Mouse (Mus musculus): ENCODE measurements around the gene AC161166.1. TPM values are rescaled to one million over a fixed set of nuclear protein-coding genes. Genes with fewer than 3 reads are reported as not detected.

Gene AC161166.1
- 0.32 TPM in 2 replicates for polyA plus RNA-seq (2015; fragmentation: Nextera tagmentation; extraction: Ambion mirVana)

- Histone ChIP-seq H3K27ac (no peak within 1 kb of the TSS), H3K4me1 (peaks cover 11% of the 10 kb centered on the region), H3K27me3 (no peaks in the 10 kb centered on the region), H3K4me3 (no peak within 1 kb of the TSS), H3K4me2 (no peak within 1 kb of the TSS), H3K9ac (no peak within 1 kb of the TSS), H3K9me3 (no peaks in the 10 kb centered on the region), H3K36me3 (peaks cover 33% of the 10 kb centered on the region; the same call in 1 of the 2 replicates)
- 81% methylated on average over 7 of the region's 7 CpGs for WGBS
- ATAC-seq (ENCODE audit: insufficient number of reproducible peaks, low FRiP score, low TSS enrichment, low read depth): no peak
Measured at GRCm38 (mm10) chr7:24512355-24512754, at the start of gene AC161166.1. Gene AC161166.1, minus strand, starts transcription at chr7:24512455.

DNA sequence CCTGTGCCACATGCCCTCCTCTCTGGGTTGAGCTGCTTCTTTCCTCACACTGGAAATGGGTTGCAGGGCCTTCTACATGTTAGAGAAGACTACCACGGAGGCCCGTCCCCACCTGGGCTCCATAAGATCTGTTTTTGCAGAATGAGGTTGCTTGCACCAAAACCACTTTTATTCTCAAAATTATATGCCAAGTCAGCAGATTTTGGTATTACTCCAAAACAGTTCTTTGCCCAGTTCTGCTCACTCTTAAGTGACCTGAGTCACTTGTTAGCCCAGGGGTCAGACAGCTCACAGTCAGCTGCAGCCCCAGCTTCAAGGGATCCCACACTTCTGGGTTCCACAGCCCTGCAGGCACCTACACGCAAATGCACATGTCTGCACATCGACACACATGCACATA lies 49.2 kb upstream of the AC161166.1 start:
- Histone ChIP-seq H3K9me3 (no peaks in the 10 kb centered on the region), H3K27ac (no peak overlapping the region), H3K4me2 (no peak overlapping the region), H3K9ac (no peak overlapping the region), H3K4me1 (no peaks in the 10 kb centered on the region), H3K27me3 (no peaks in the 10 kb centered on the region), H3K4me3 (no peak overlapping the region), H3K36me3 (peaks cover 67% of the 10 kb centered on the region)
- 77% methylated on average over 4 of the region's 4 CpGs for WGBS
- ATAC-seq (ENCODE audit: insufficient number of reproducible peaks, low FRiP score, low TSS enrichment, low read depth): no peak

- ATAC-seq (ENCODE audit: insufficient number of reproducible peaks, low FRiP score, low TSS enrichment, low read depth): no peak
- peaks cover 70% of the 10 kb centered on the region for H3K36me3 ChIP-seq
- WGBS: 91% methylated on average over 10 of the region's 10 CpGs
- H3K27ac ChIP-seq: no peak overlapping the region
- no peak overlapping the region for H3K9ac ChIP-seq
- H3K27me3 ChIP-seq: no peaks in the 10 kb centered on the region
- H3K4me2 ChIP-seq: no peak overlapping the region
- H3K4me1 ChIP-seq: no peaks in the 10 kb centered on the region
- no peak overlapping the region for H3K4me3 ChIP-seq
- no peaks in the 10 kb centered on the region for H3K9me3 ChIP-seq
Measured at GRCm38 (mm10) chr7:24555786-24556185, 43.5 kb upstream of the AC161166.1 start.

GRCm38 (mm10) chr7:24551985-24552759 lies 39.9 kb upstream of the AC161166.1 start:
- Histone ChIP-seq H3K4me2 (no peak overlapping the region), H3K36me3 (peaks cover 70% of the 10 kb centered on the region), H3K9me3 (no peaks in the 10 kb centered on the region), H3K27me3 (no peaks in the 10 kb centered on the region), H3K9ac (no peak overlapping the region), H3K4me1 (peaks cover 10% of the 10 kb centered on the region), H3K4me3 (no peak overlapping the region), H3K27ac (no peak overlapping the region)
- no peak for ATAC-seq (ENCODE audit: insufficient number of reproducible peaks, low FRiP score, low TSS enrichment, low read depth)
- WGBS: 90% methylated on average over 12 of the region's 12 CpGs

GRCm38 (mm10) chr7:24547534-24548036 lies 35.3 kb upstream of the AC161166.1 start:
- Histone ChIP-seq H3K27ac (peak overlapping the region; percentile 87), H3K9me3 (no peaks in the 10 kb centered on the region), H3K27me3 (no peaks in the 10 kb centered on the region), H3K4me2 (peak overlapping the region; percentile 66), H3K4me1 (peaks cover 21% of the 10 kb centered on the region), H3K9ac (peak overlapping the region; percentile 74), H3K36me3 (peaks cover 39% of the 10 kb centered on the region), H3K4me3 (peak overlapping the region; percentile 78)
- 23% methylated on average over 13 of the region's 13 CpGs for WGBS
- no peak for ATAC-seq (ENCODE audit: insufficient number of reproducible peaks, low FRiP score, low TSS enrichment, low read depth)

DNA sequence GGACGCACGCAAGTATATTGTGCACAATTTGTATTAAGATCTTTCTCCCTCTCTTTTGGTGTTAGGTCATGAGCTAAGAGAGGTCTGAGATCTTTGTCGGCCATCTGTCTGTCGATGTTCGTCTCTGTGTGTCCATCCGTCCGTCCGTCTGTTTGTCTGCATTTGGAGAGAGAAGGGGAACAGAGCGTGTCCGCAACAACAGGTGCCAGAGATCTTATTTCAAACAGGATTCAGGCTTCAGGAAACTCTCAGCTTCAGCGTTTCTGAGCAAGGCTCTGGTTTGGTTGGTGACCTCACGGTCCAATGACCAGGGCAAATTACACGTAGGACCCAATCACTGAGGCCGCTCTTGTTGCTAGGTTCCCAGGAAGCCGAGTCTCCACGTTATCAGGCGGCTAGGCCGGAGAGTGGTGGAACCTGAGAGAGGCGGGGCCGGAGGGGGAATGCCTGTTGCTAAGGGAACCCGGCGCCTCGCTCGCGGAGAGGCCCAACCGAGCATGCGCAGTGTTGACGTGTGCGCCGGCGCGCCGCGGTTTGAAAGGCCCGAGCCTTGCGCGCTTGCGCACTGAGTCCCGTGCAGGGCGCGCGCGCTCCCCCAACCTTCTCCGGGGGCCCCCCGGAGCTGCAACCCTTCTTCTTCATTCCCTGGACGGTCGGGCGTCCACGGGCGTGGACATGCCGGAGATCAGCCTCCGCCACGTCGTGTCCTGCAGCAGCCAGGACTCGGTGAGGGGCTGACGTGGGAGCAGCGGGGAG lies 34.6 kb upstream of the AC161166.1 start:
- Histone ChIP-seq H3K9ac (peak overlapping the region; percentile 74), H3K27ac (peak overlapping the region; percentile 87), H3K4me2 (peak overlapping the region; percentile 66), H3K9me3 (no peaks in the 10 kb centered on the region), H3K36me3 (peaks cover 33% of the 10 kb centered on the region), H3K4me1 (peaks cover 21% of the 10 kb centered on the region), H3K27me3 (no peaks in the 10 kb centered on the region), H3K4me3 (peak overlapping the region; percentile 78)
- ATAC-seq (ENCODE audit: insufficient number of reproducible peaks, low FRiP score, low TSS enrichment, low read depth): peak; percentile 98
- WGBS: under 1% methylated on average over 57 of the region's 57 CpGs

- no peaks in the 10 kb centered on the region for H3K9me3 ChIP-seq
- H3K4me2 ChIP-seq: peak within 1 kb of the TSS; percentile 66
- peaks cover 26% of the 10 kb centered on the region for H3K36me3 ChIP-seq
- peak within 1 kb of the TSS; percentile 74 for H3K9ac ChIP-seq
- peaks cover 21% of the 10 kb centered on the region for H3K4me1 ChIP-seq
- H3K4me3 ChIP-seq: peak within 1 kb of the TSS; percentile 78
- ATAC-seq (ENCODE audit: insufficient number of reproducible peaks, low FRiP score, low TSS enrichment, low read depth): no peak
- peak within 1 kb of the TSS; percentile 87 for H3K27ac ChIP-seq
- no peaks in the 10 kb centered on the region for H3K27me3 ChIP-seq
- WGBS: 31% methylated on average over 13 of the region's 13 CpGs
Measured at GRCm38 (mm10) chr7:24546068-24546614, 33.9 kb upstream of the AC161166.1 start, which contains the start of the genes Pinlyp and Xrcc1. Gene Pinlyp, minus strand, starts transcription at chr7:24546118. Gene Xrcc1, plus strand, starts transcription at chr7:24546289.

DNA sequence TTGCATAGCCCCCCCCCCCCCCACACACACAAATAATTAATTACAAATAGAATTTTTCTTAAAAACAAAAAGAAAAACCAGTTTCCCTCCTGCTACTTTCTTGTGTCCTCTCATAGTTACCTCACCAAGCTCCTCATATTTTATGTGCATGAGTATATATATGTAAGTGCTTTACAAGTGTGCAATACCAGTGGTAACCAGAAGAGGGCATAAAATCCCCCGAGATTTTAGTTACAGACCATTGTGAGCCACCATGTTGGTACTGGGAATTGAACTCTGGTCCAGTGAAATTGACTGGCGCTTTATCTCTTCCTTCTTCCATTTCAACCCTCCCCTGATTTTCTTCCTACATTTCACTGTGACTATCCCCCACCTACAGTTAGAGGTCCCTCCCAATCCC lies 32.3 kb upstream of the AC161166.1 start:
- H3K27ac ChIP-seq: no peak overlapping the region
- H3K9me3 ChIP-seq: no peaks in the 10 kb centered on the region
- WGBS: 85% methylated on average over 2 of the region's 2 CpGs
- peaks cover 21% of the 10 kb centered on the region for H3K4me1 ChIP-seq
- no peaks in the 10 kb centered on the region for H3K27me3 ChIP-seq
- no peak overlapping the region for H3K4me3 ChIP-seq
- no peak overlapping the region for H3K9ac ChIP-seq
- no peak overlapping the region for H3K4me2 ChIP-seq
- no peak for ATAC-seq (ENCODE audit: insufficient number of reproducible peaks, low FRiP score, low TSS enrichment, low read depth)
- peaks cover 14% of the 10 kb centered on the region for H3K36me3 ChIP-seq

DNA sequence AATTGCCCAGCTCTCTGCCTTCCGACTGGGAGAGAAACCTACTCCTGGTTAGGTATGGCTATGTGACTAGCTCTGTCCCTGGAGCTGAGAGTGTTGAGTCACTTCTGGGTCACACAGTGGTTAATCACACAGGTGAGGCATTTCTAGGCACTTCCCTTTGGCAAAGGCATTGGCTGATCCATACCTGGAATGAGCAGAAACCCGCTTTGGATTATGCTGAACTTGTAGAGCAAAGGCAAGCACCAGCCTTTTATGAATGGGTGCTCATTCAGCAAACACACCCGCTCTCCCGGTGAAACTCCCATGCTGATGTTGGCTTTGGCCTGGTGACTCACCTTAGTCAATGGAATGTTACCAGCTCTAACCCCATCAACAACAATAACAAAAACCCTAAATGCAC lies 27.4 kb upstream of the AC161166.1 start:
- Histone ChIP-seq H3K27me3 (no peaks in the 10 kb centered on the region), H3K9me3 (no peaks in the 10 kb centered on the region), H3K4me2 (no peak overlapping the region), H3K27ac (no peak overlapping the region), H3K4me3 (no peak overlapping the region), H3K9ac (no peak overlapping the region), H3K36me3 (peaks cover 14% of the 10 kb centered on the region), H3K4me1 (no peaks in the 10 kb centered on the region)
- ATAC-seq (ENCODE audit: insufficient number of reproducible peaks, low FRiP score, low TSS enrichment, low read depth): no peak
- WGBS: 86% methylated on average over 4 of the region's 4 CpGs

GRCm38 (mm10) chr7:24538701-24539100 lies 26.4 kb upstream of the AC161166.1 start:
- Histone ChIP-seq H3K4me2 (no peak overlapping the region), H3K4me1 (peaks cover 8% of the 10 kb centered on the region), H3K27ac (no peak overlapping the region), H3K36me3 (peaks cover 24% of the 10 kb centered on the region), H3K27me3 (peaks cover 2% of the 10 kb centered on the region; the same call in 1 of the 2 replicates), H3K4me3 (no peak overlapping the region), H3K9me3 (no peaks in the 10 kb centered on the region), H3K9ac (no peak overlapping the region)
- no peak for ATAC-seq (ENCODE audit: insufficient number of reproducible peaks, low FRiP score, low TSS enrichment, low read depth)
- WGBS: 77% methylated on average over 5 of the region's 5 CpGs

DNA sequence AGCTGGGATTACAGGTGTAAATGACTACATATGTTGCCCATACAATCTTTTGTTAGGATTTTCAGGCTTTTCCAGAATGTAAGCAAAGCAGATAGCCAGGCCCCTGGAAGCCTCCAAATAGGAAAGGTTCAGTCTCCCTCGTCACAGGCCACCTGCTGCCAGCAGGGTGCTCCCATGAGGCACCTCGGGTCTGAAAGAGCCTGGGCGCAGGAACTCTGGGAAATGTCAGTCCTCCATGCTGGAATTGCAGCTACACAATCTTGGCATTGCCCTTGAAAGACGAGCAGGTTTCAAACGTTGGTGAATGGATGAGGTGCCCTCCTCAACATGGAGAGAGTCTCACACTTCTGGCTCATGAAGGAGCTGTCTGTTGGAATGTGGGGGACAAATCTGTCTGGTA lies 25.9 kb upstream of the AC161166.1 start:
- H3K4me1 ChIP-seq: peaks cover 14% of the 10 kb centered on the region
- H3K36me3 ChIP-seq: peaks cover 30% of the 10 kb centered on the region
- no peak overlapping the region for H3K4me3 ChIP-seq
- no peak overlapping the region for H3K4me2 ChIP-seq
- H3K27ac ChIP-seq: no peak overlapping the region
- no peaks in the 10 kb centered on the region for H3K9me3 ChIP-seq
- H3K9ac ChIP-seq: no peak overlapping the region
- WGBS: 41% methylated on average over 5 of the region's 5 CpGs
- H3K27me3 ChIP-seq: peaks cover 7% of the 10 kb centered on the region; the same call in 1 of the 2 replicates
- no peak for ATAC-seq (ENCODE audit: insufficient number of reproducible peaks, low FRiP score, low TSS enrichment, low read depth)

All from limb, embryonic 15.5 days (tissue).